Mouse (Mus musculus): ENCODE measurements around the gene Rgcc.

- TF ChIP-seq POLR2A (IDR thresholded peaks at IDR 0.05; ENCODE audit: borderline replicate concordance, low read depth, low read length) (no peak), CTCF (IDR thresholded peaks at IDR 0.05; ENCODE audit: low read depth, low read length) (no peak)
Observed at GRCm38 (mm10) chr14:79239402-79239801, 62.0 kb downstream of the Rgcc start.

Data from bone marrow macrophage, adult 2 months (primary cell).